Mouse (Mus musculus) neural tube, embryonic 12.5 days (tissue): ENCODE results near the gene Upf1. TPM values are rescaled to one million over a fixed set of nuclear protein-coding genes. Genes with fewer than 3 reads are reported as not detected.

Experiments used
- ATAC-seq: fragments of 200-750 bp; cut with Nextera tagmentation; 2 replicates; pipeline ENCODE4 v1.8.0; 2017; ENCODE audit warnings: low read depth, mild to moderate bottlenecking, moderate TSS enrichment, moderate library complexity; ENCODE audit not compliant: low FRiP score
- H3K27ac ChIP-seq: fragments of 300-500 bp; sonication (generic); 2 replicates; pipeline ENCODE4 v1.5.1; 2016
- H3K27me3 ChIP-seq: fragments of 300-500 bp; sonication (generic); replicated peaks from 2 replicates; pipeline ENCODE4 v1.6.1; 2016; ENCODE audit warnings: mild to moderate bottlenecking
- H3K36me3 ChIP-seq: fragments of 300-500 bp; sonication (generic); 2 replicates; pipeline ENCODE4 v1.6.1; 2016; ENCODE audit warnings: mild to moderate bottlenecking
- H3K4me1 ChIP-seq: fragments of 300-500 bp; sonication (generic); 2 replicates; pipeline ENCODE4 v1.6.1; 2016
- H3K4me2 ChIP-seq: fragments of 300-500 bp; sonication (generic); replicated peaks from 2 replicates; pipeline ENCODE4 v1.6.1; 2016; ENCODE audit warnings: mild to moderate bottlenecking
- H3K4me3 ChIP-seq: fragments of 300-500 bp; sonication (generic); 2 replicates; pipeline ENCODE4 v1.5.1; 2016
- H3K9ac ChIP-seq: fragments of 300-500 bp; sonication (generic); 2 replicates; pipeline ENCODE4 v1.6.1; 2016; ENCODE audit warnings: mild to moderate bottlenecking
- H3K9me3 ChIP-seq: fragments of 300-500 bp; sonication (generic); 2 replicates; pipeline ENCODE4 v1.6.1; 2016; ENCODE audit warnings: mild to moderate bottlenecking
- WGBS: fragments of 180-500 bp; shearing (Covaris S2); methylation state at CpG from one replicate; pipeline ENCODE4 v1.1.7; 2016; 5-methylcytosine and 5-hydroxymethylcytosine counted together
- polyA plus RNA-seq: library from polyadenylated mRNA; unstranded; fragments of >200 nt; fragmentation: Nextera tagmentation; extraction: Ambion mirVana; gene quantifications from 2 replicates; pipeline ENCODE4 v1.2.1, GENCODE M21; 2016

The Upf1 gene
- polyA plus RNA-seq, 1 experiment from 2014 or later: 29.4 TPM

- Histone ChIP-seq H3K4me3 (peak overlapping the region; percentile 98), H3K9ac (peak overlapping the region; percentile 97), H3K9me3 (no peaks in the 10 kb centered on the region), H3K27ac (peak overlapping the region; percentile 59), H3K27me3 (no peaks in the 10 kb centered on the region), H3K36me3 (peaks cover 17% of the 10 kb centered on the region), H3K4me1 (peaks cover 42% of the 10 kb centered on the region), H3K4me2 (peak overlapping the region; percentile 97)
- peak; percentile 51 for ATAC-seq
- WGBS: under 1% methylated on average over 64 of the region's 64 CpGs
Observed at GRCm38 (mm10) chr8:70352657-70353151, 374 bp downstream of the Upf1 start.

- no peak for ATAC-seq
- peak overlapping the region; percentile 97 for H3K9ac ChIP-seq
- H3K4me2 ChIP-seq: peak overlapping the region; percentile 97
- peak overlapping the region; percentile 98 for H3K4me3 ChIP-seq
- peaks cover 17% of the 10 kb centered on the region for H3K36me3 ChIP-seq
- H3K4me1 ChIP-seq: peaks cover 42% of the 10 kb centered on the region
- H3K27ac ChIP-seq: no peak overlapping the region
- WGBS: 32% methylated on average over 3 of the region's 3 CpGs
- H3K27me3 ChIP-seq: no peaks in the 10 kb centered on the region
- H3K9me3 ChIP-seq: no peaks in the 10 kb centered on the region
Observed at GRCm38 (mm10) chr8:70352000-70352384, 1.1 kb downstream of the Upf1 start.

- Histone ChIP-seq H3K4me1 (peaks cover 42% of the 10 kb centered on the region), H3K27ac (no peak overlapping the region), H3K27me3 (no peaks in the 10 kb centered on the region), H3K4me3 (peak overlapping the region; percentile 98), H3K9me3 (no peaks in the 10 kb centered on the region), H3K9ac (peak overlapping the region; percentile 97), H3K4me2 (peak overlapping the region; percentile 97), H3K36me3 (peaks cover 17% of the 10 kb centered on the region)
- 63% methylated on average over 15 of the region's 15 CpGs for WGBS
- ATAC-seq: no peak
Observed at GRCm38 (mm10) chr8:70351035-70351999, 1.8 kb downstream of the Upf1 start.

GRCm38 (mm10) chr8:70347860-70348420 lies 5.1 kb downstream of the Upf1 start:
- no peak overlapping the region for H3K4me3 ChIP-seq
- H3K9me3 ChIP-seq: no peaks in the 10 kb centered on the region
- no peak for ATAC-seq
- WGBS: 85% methylated on average over 1 of the region's 1 CpGs
- peaks cover 31% of the 10 kb centered on the region for H3K36me3 ChIP-seq
- H3K27me3 ChIP-seq: no peaks in the 10 kb centered on the region
- H3K27ac ChIP-seq: no peak overlapping the region
- no peak overlapping the region for H3K4me2 ChIP-seq
- H3K4me1 ChIP-seq: peaks cover 36% of the 10 kb centered on the region
- no peak overlapping the region for H3K9ac ChIP-seq

GRCm38 (mm10) chr8:70347443-70347842 lies 5.6 kb downstream of the Upf1 start:
- Histone ChIP-seq H3K27me3 (no peaks in the 10 kb centered on the region), H3K4me3 (no peak overlapping the region), H3K36me3 (peaks cover 36% of the 10 kb centered on the region), H3K4me2 (no peak overlapping the region), H3K9ac (no peak overlapping the region), H3K4me1 (peaks cover 34% of the 10 kb centered on the region), H3K27ac (no peak overlapping the region), H3K9me3 (no peaks in the 10 kb centered on the region)
- WGBS: 94% methylated on average over 4 of the region's 4 CpGs
- ATAC-seq: no peak

- WGBS: 92% methylated on average over 2 of the region's 2 CpGs
- peaks cover 60% of the 10 kb centered on the region for H3K36me3 ChIP-seq
- H3K9ac ChIP-seq: no peak overlapping the region
- no peak overlapping the region for H3K4me2 ChIP-seq
- H3K4me3 ChIP-seq: no peak overlapping the region
- ATAC-seq: no peak
- H3K9me3 ChIP-seq: no peaks in the 10 kb centered on the region
- H3K27ac ChIP-seq: no peak overlapping the region
- no peaks in the 10 kb centered on the region for H3K27me3 ChIP-seq
- peaks cover 11% of the 10 kb centered on the region for H3K4me1 ChIP-seq
Observed at GRCm38 (mm10) chr8:70344279-70344678, 8.8 kb downstream of the Upf1 start.

- H3K36me3 ChIP-seq: peaks cover 60% of the 10 kb centered on the region
- 0 out of 2 replicates have a peak, but pooled peaks have one; percentile 39 for ATAC-seq
- no peak overlapping the region for H3K4me2 ChIP-seq
- H3K27ac ChIP-seq: no peak overlapping the region
- H3K9ac ChIP-seq: no peak overlapping the region
- WGBS: 61% methylated on average over 6 of the region's 6 CpGs
- no peaks in the 10 kb centered on the region for H3K27me3 ChIP-seq
- H3K4me1 ChIP-seq: peaks cover 5% of the 10 kb centered on the region
- H3K4me3 ChIP-seq: no peak overlapping the region
- no peaks in the 10 kb centered on the region for H3K9me3 ChIP-seq
Observed at GRCm38 (mm10) chr8:70343696-70344095, 9.4 kb downstream of the Upf1 start.

GRCm38 (mm10) chr8:70343076-70343475 lies 10.0 kb downstream of the Upf1 start:
- Histone ChIP-seq H3K27me3 (no peaks in the 10 kb centered on the region), H3K27ac (no peak overlapping the region), H3K9ac (no peak overlapping the region), H3K4me2 (no peak overlapping the region), H3K4me3 (no peak overlapping the region), H3K9me3 (no peaks in the 10 kb centered on the region), H3K4me1 (no peaks in the 10 kb centered on the region; the same call in 1 of the 2 replicates), H3K36me3 (peaks cover 61% of the 10 kb centered on the region)
- no peak for ATAC-seq
- WGBS: 82% methylated on average over 7 of the region's 7 CpGs

GRCm38 (mm10) chr8:70342007-70342406 lies 11.1 kb downstream of the Upf1 start:
- ATAC-seq: no peak
- Histone ChIP-seq H3K27ac (no peak overlapping the region), H3K9me3 (no peaks in the 10 kb centered on the region), H3K4me1 (no peaks in the 10 kb centered on the region; the same call in 1 of the 2 replicates), H3K9ac (no peak overlapping the region), H3K36me3 (peaks cover 72% of the 10 kb centered on the region), H3K4me3 (no peak overlapping the region), H3K4me2 (no peak overlapping the region), H3K27me3 (no peaks in the 10 kb centered on the region)
- WGBS: 93% methylated on average over 14 of the region's 14 CpGs

- H3K4me1 ChIP-seq: no peaks in the 10 kb centered on the region; the same call in 1 of the 2 replicates
Observed at GRCm38 (mm10) chr8:70340659-70341058, 12.4 kb downstream of the Upf1 start.

GRCm38 (mm10) chr8:70338931-70339330 lies 14.1 kb downstream of the Upf1 start:
- Histone ChIP-seq H3K36me3 (peaks cover 99% of the 10 kb centered on the region), H3K4me3 (no peak overlapping the region), H3K27ac (no peak overlapping the region), H3K9me3 (no peaks in the 10 kb centered on the region), H3K27me3 (no peaks in the 10 kb centered on the region), H3K4me2 (no peak overlapping the region), H3K9ac (no peak overlapping the region), H3K4me1 (no peaks in the 10 kb centered on the region; the same call in 1 of the 2 replicates)
- WGBS: 97% methylated on average over 7 of the region's 7 CpGs
- no peak for ATAC-seq

More at GRCm38 (mm10) chr8:70340659-70341058, 12.4 kb downstream of the Upf1 start:
- Histone ChIP-seq H3K9me3 (no peaks in the 10 kb centered on the region), H3K27me3 (no peaks in the 10 kb centered on the region), H3K9ac (no peak overlapping the region), H3K27ac (no peak overlapping the region), H3K4me3 (no peak overlapping the region), H3K4me2 (no peak overlapping the region), H3K36me3 (peaks cover 85% of the 10 kb centered on the region)
- no peak for ATAC-seq
- WGBS: 90% methylated on average over 7 of the region's 7 CpGs

GRCm38 (mm10) chr8:70332878-70333202 lies 20.2 kb downstream of the Upf1 start:
- Histone ChIP-seq H3K9ac (no peak overlapping the region), H3K9me3 (no peaks in the 10 kb centered on the region), H3K4me3 (no peak overlapping the region), H3K4me2 (no peak overlapping the region), H3K4me1 (peaks cover 26% of the 10 kb centered on the region), H3K27ac (no peak overlapping the region), H3K36me3 (peaks cover 74% of the 10 kb centered on the region), H3K27me3 (peaks cover 19% of the 10 kb centered on the region)
- no peak for ATAC-seq
- 95% methylated on average over 6 of the region's 6 CpGs for WGBS
